Mouse (Mus musculus) liver, embryonic 16.5 days (tissue): Measurements from ENCODE around the gene Bcl2l13. TPM values are rescaled to one million over a fixed set of nuclear protein-coding genes. Genes with fewer than 3 reads are reported as not detected.

ENCODE experiments used
- ATAC-seq: fragments of 200-750 bp; cut with Nextera tagmentation; 2 replicates; pipeline ENCODE4 v1.8.0; 2017; ENCODE audit warnings: low read depth, mild to moderate bottlenecking, moderate number of reproducible peaks, moderate library complexity
- H3K27ac ChIP-seq: fragments of 300-500 bp; sonication (generic); 2 replicates; pipeline ENCODE4 v1.5.1; 2014; ENCODE audit warnings: mild to moderate bottlenecking, low read length
- H3K27me3 ChIP-seq: fragments of 300-500 bp; sonication (generic); 2 replicates; pipeline ENCODE4 v1.6.1; 2014; ENCODE audit warnings: low read depth, low read length, mixed read lengths; ENCODE audit not compliant: control insufficient read depth, insufficient read depth
- H3K36me3 ChIP-seq: fragments of 300-500 bp; sonication (generic); 2 replicates; pipeline ENCODE4 v1.6.1; 2014; ENCODE audit warnings: mild to moderate bottlenecking; ENCODE audit not compliant: control insufficient read depth, insufficient read depth
- H3K4me1 ChIP-seq: fragments of 300-500 bp; sonication (generic); 2 replicates; pipeline ENCODE4 v1.6.1; 2014; ENCODE audit warnings: low read depth, low read length, mixed read lengths; ENCODE audit not compliant: control insufficient read depth
- H3K4me2 ChIP-seq: fragments of 300-500 bp; sonication (generic); 2 replicates; pipeline ENCODE4 v1.6.1; 2014; ENCODE audit warnings: low read depth, low read length, mixed read lengths
- H3K4me3 ChIP-seq: fragments of 300-500 bp; sonication (generic); 2 replicates; pipeline ENCODE4 v1.5.1; 2014; ENCODE audit warnings: low read depth, mild to moderate bottlenecking, low read length
- H3K9ac ChIP-seq: fragments of 300-500 bp; sonication (generic); 2 replicates; pipeline ENCODE4 v1.6.1; 2014; ENCODE audit warnings: low read depth, low read length
- H3K9me3 ChIP-seq: fragments of 300-500 bp; sonication (generic); replicated peaks from 2 replicates; pipeline ENCODE4 v1.6.1; 2016; ENCODE audit warnings: low read length; ENCODE audit not compliant: control insufficient read depth
- WGBS: fragments of 180-500 bp; shearing (Covaris S2); extraction: QIAGEN DNeasy Blood & Tissue Kit; methylation state at CpG from one replicate; pipeline ENCODE4 v1.1.7; 2014; ENCODE audit not compliant: insufficient replicate concordance; 5-methylcytosine and 5-hydroxymethylcytosine counted together
- polyA plus RNA-seq: library from polyadenylated mRNA; unstranded; fragments of >200 nt; fragmentation: Nextera tagmentation; extraction: Ambion mirVana; gene quantifications from 2 replicates; pipeline ENCODE4 v1.2.1, GENCODE M21; 2015

Gene Bcl2l13
- polyA plus RNA-seq, 1 experiment from 2014 or later, result 34.7 TPM

DNA sequence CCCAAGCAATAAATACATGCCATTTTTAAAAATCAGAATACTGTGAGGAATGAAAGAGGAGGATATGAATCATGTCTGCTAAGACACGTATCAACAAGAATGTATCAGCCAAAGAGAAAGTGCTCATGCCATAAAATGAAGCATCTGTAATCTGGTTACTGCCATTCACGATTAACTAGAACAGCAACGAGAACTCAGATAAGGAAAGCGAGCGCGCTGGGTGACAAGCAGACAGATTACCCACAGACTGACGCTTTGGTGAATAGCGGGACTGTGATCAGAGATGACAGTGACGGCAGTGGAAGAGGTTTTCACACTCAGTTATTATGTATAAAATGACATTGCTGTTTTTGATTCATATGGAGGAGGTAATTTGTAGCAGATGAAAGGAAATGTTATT, 37.9 kb downstream of the Bcl2l13 start:
- H3K4me1 ChIP-seq, result peaks cover 8% of the 10 kb centered on the region
- no peak overlapping the region for H3K4me3 ChIP-seq
- H3K4me2 ChIP-seq, result no peak overlapping the region
- peaks cover 22% of the 10 kb centered on the region; the same call in 1 of the 2 replicates for H3K36me3 ChIP-seq
- no peaks in the 10 kb centered on the region for H3K27me3 ChIP-seq
- no peak overlapping the region for H3K27ac ChIP-seq
- H3K9me3 ChIP-seq, result no peaks in the 10 kb centered on the region
- ATAC-seq, result peak; percentile 37; the same call in 1 of the 2 replicates
- no peak overlapping the region for H3K9ac ChIP-seq
- WGBS, result 18% methylated on average over 9 of the region's 9 CpGs

DNA sequence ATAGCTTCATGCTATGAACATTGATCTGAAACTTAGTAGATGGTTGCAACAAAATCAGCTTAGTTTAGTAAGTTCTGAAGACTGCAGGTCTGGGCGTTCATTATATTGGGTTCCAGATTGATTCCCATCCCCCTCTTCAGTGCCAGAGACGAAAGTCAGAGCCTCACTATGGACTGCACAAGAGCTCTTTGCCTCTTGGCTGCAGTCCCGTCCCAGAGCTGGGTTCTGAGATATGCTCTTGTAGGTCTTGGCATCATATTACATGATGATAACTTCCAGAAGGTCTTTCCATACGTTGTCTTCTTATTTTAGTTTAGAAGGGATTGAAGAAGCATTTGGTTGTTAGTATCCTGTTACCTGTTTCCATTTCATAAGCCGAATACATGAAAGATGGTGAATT, 43.0 kb downstream of the Bcl2l13 start:
- no peak for ATAC-seq
- no peak overlapping the region for H3K9ac ChIP-seq
- peaks cover 48% of the 10 kb centered on the region for H3K36me3 ChIP-seq
- no peaks in the 10 kb centered on the region for H3K27me3 ChIP-seq
- no peak overlapping the region for H3K4me3 ChIP-seq
- 83% methylated on average over 5 of the region's 5 CpGs for WGBS
- H3K4me2 ChIP-seq, result no peak overlapping the region
- H3K9me3 ChIP-seq, result no peaks in the 10 kb centered on the region
- H3K27ac ChIP-seq, result no peak overlapping the region
- H3K4me1 ChIP-seq, result no peaks in the 10 kb centered on the region

GRCm38 (mm10) chr6:120884436-120884835, 48.4 kb downstream of the Bcl2l13 start:
- H3K4me1 ChIP-seq, result no peaks in the 10 kb centered on the region
- no peak overlapping the region for H3K4me3 ChIP-seq
- H3K9me3 ChIP-seq, result no peaks in the 10 kb centered on the region
- WGBS, result 89% methylated on average over 6 of the region's 6 CpGs
- H3K4me2 ChIP-seq, result no peak overlapping the region
- no peak overlapping the region for H3K27ac ChIP-seq
- H3K9ac ChIP-seq, result no peak overlapping the region
- no peak for ATAC-seq
- H3K36me3 ChIP-seq, result peaks cover 67% of the 10 kb centered on the region
- no peaks in the 10 kb centered on the region for H3K27me3 ChIP-seq

GRCm38 (mm10) chr6:120886696-120887095, 50.7 kb downstream of the Bcl2l13 start:
- Histone ChIP-seq H3K36me3 (peaks cover 55% of the 10 kb centered on the region), H3K4me1 (no peaks in the 10 kb centered on the region), H3K9ac (no peak overlapping the region), H3K27me3 (no peaks in the 10 kb centered on the region), H3K27ac (no peak overlapping the region), H3K4me2 (no peak overlapping the region), H3K4me3 (no peak overlapping the region), H3K9me3 (no peaks in the 10 kb centered on the region)
- 90% methylated on average over 17 of the region's 17 CpGs for WGBS
- ATAC-seq, result no peak

GRCm38 (mm10) chr6:120894089-120894488, 58.1 kb downstream of the Bcl2l13 start:
- ATAC-seq, result no peak
- Histone ChIP-seq H3K4me3 (no peak overlapping the region), H3K4me1 (no peaks in the 10 kb centered on the region; the same call in 1 of the 2 replicates), H3K27ac (no peak overlapping the region), H3K36me3 (peaks cover 33% of the 10 kb centered on the region), H3K9me3 (no peaks in the 10 kb centered on the region), H3K27me3 (no peaks in the 10 kb centered on the region), H3K4me2 (no peak overlapping the region), H3K9ac (no peak overlapping the region)
- WGBS, result 86% methylated on average over 9 of the region's 9 CpGs

DNA sequence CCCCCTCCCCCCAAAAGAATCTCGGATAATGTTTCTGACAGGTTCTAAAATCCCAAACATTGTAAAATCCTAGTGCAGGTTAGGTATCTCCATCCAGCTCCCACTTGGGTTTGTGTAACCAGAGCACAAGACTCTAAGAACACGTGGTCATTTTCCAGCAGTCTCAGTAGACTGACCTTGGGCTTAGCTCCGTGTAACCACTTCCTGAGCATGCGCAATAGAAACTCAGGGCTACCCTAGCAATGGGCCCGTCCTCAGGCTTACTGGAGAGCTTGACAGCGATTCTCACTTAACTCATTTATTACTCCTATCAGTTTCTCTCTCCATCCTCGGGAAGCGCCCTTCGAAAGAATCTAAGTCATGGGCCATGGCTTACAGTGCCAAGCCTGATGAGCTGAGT, 58.5 kb downstream of the Bcl2l13 start:
- 72% methylated on average over 9 of the region's 9 CpGs for WGBS
- ATAC-seq, result no peak
- peaks cover 33% of the 10 kb centered on the region for H3K36me3 ChIP-seq

GRCm38 (mm10) chr6:120898188-120898833, 62.3 kb downstream of the Bcl2l13 start:
- H3K4me1 ChIP-seq, result no peaks in the 10 kb centered on the region; the same call in 1 of the 2 replicates
- H3K36me3 ChIP-seq, result peaks cover 16% of the 10 kb centered on the region
- 0 out of 2 replicates have a peak, but pooled peaks have one; percentile 26 for ATAC-seq
- H3K4me2 ChIP-seq, result no peak overlapping the region
- no peaks in the 10 kb centered on the region for H3K9me3 ChIP-seq
- H3K27me3 ChIP-seq, result no peaks in the 10 kb centered on the region
- no peak overlapping the region for H3K4me3 ChIP-seq
- WGBS, result 67% methylated on average over 6 of the region's 6 CpGs
- no peak overlapping the region for H3K27ac ChIP-seq
- no peak overlapping the region for H3K9ac ChIP-seq

More for the DNA sequence above, 58.5 kb downstream of the Bcl2l13 start:
- Histone ChIP-seq H3K9ac (no peak overlapping the region), H3K4me2 (no peak overlapping the region), H3K4me1 (no peaks in the 10 kb centered on the region; the same call in 1 of the 2 replicates), H3K27ac (no peak overlapping the region), H3K4me3 (no peak overlapping the region), H3K27me3 (no peaks in the 10 kb centered on the region), H3K9me3 (no peaks in the 10 kb centered on the region)

DNA sequence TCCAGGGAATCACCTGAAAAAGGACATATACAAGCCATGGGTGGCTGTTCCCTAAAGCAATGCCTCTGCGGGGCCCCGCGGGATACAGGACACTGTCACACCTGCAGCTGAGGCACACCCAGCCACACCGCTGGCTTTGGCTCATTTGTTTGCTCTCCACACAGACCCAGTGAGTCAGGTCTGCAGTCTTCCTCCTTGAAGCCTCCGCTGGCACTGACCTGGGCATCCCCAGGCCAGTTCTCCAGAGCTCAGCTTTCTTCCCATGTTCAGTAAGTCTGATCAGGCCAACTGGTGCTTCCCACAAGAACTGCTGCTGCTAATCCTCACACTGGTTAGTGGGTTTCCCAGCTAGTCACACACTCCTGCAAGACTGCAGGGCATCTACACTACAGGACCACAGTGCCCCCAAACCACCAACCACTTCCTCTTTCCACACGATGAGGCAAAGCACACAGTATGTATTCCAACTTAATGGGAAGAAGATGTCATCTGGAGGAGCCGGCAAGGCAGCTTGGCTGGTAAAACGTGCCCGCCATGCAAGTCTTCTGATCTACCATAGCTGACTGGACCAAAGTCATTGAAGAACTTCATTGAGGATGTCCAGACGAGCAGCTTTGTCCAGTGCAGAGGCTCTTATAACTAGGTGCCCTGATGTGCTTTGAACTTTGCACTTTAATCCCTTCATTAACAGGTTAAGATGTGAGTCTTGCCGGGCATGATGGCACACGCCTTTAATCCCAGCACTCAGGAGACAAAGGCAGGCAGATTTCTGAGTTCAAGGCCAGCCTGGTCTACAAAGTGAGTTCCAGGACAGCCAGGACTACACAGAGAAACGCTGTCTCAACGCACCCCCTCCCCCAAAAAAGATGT, 66.0 kb downstream of the Bcl2l13 start:
- no peaks in the 10 kb centered on the region for H3K9me3 ChIP-seq
- no peak overlapping the region for H3K4me3 ChIP-seq
- peaks cover 12% of the 10 kb centered on the region for H3K4me1 ChIP-seq
- peaks cover 1% of the 10 kb centered on the region for H3K36me3 ChIP-seq
- 61% methylated on average over 14 of the region's 14 CpGs for WGBS
- no peak overlapping the region for H3K27ac ChIP-seq
- no peak overlapping the region for H3K9ac ChIP-seq
- H3K4me2 ChIP-seq, result no peak overlapping the region
- no peaks in the 10 kb centered on the region for H3K27me3 ChIP-seq
- no peak for ATAC-seq

DNA sequence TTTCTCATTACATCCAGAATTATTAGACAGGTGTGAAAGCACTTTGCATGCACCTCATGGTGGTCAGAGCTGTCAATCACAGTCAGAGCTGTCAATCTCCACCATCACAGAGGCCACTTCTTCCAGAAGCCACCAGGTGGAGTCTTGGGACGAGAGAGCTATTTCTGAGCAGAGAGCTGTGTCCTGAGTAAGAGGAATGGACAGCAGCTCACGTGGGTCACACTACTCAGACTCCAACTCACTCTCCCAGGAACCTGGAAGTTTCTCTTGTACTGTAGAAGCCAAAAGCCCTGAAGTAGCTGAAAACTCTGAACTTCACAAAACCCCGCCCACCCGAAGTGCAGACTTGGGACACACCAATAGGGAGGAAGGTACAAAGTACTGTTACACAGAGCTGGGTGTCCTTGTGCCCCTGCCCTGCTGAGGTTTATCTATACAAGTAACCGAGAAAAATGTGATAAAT, 67.5 kb downstream of the Bcl2l13 start:
- 26% methylated on average over 5 of the region's 5 CpGs for WGBS
- ATAC-seq, result peak; percentile 66
- H3K27ac ChIP-seq, result peak overlapping the region; percentile 26; the same call in 1 of the 2 replicates

More for the DNA sequence above, 67.5 kb downstream of the Bcl2l13 start:
- Histone ChIP-seq H3K4me1 (peaks cover 12% of the 10 kb centered on the region), H3K27me3 (no peaks in the 10 kb centered on the region), H3K9ac (no peak overlapping the region), H3K4me3 (no peak overlapping the region), H3K36me3 (no peaks in the 10 kb centered on the region; the same call in 1 of the 2 replicates), H3K4me2 (no peak overlapping the region), H3K9me3 (no peaks in the 10 kb centered on the region)
